Mouse (Mus musculus) cerebellum, adult 11 months (tissue): ENCODE data around the gene Art3.
A peak's percentile ranks its signal among the peaks of the same experiment; 100 is the strongest.

Experiments
- DNase-seq: peaks from one replicate; pipeline ENCODE4 v3.0.0; 2022

Art3 gene

DNA sequence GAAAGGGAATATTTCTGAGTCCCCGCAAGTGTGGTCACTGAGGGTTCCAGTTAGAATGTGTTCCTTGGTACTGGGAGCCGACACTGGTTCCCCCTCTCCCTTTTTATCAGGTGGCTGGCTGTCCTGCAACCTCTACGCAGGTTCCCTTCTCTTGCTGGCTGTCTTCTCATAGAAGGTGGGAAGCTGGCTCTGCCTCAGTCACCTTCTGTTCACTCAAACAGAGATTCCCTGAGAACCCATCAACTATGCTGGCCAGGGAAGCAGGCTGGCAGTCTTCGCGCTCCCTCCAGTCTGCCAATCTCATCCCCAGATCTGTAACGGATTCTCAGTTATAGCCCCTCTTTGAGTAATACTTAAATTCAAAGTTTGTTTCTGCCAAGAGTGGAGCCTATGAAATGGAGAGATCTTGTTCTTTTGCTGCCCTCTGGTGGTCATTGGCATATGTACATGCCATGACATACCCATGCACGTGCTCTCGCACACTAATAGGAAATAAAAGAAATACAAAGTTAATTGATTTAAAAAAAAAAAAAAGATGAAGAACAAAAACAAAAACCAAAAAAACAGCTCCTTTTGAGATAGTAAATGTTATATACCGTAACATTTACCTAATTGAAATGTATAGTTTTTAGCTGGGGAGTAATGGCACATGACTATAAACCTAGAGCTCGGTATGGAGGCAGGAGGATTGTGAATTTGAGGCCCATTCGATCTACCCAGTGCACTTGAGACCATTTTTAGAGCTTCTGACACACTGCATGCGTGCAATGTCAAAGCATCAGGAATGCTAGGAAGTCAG lies 50.1 kb downstream of the Art3 start:
- DNase-seq: peak; percentile 66

DNA sequence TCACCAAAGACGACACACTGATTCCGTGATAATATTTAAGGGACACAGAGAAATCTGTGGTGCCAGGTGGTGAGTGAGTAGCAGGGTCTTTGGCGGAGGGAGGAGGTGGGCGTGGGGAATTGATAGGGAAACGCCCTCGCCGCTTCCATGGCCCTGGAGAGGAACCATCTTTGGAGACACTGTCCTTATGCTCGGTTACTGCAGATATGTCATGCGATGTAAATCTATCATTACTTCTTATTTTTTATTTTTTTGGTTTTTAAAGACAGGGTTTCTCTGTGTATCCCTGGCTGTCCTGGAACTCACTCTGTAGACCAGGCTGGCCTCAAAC lies 50.7 kb downstream of the Art3 start:
- no peak for DNase-seq

DNA sequence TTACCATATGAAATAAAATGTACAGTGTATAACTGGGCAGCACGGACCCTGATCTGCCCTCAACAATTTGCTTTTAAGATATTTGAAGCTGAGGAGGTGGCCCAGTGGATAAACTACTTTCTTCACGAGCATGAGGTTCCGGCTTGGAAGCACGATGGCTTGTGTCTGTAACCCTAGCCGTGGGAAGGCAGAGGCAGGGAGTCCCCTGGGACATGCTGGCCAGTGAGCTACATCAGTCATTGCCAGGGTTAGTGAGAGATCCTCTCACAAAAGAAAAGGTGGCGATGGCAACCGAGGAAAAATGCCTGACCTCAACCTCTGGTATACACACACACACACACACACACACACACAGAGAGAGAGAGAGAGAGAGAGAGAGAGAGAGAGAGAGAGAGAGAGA lies 52.1 kb downstream of the Art3 start:
- no peak for DNase-seq

DNA sequence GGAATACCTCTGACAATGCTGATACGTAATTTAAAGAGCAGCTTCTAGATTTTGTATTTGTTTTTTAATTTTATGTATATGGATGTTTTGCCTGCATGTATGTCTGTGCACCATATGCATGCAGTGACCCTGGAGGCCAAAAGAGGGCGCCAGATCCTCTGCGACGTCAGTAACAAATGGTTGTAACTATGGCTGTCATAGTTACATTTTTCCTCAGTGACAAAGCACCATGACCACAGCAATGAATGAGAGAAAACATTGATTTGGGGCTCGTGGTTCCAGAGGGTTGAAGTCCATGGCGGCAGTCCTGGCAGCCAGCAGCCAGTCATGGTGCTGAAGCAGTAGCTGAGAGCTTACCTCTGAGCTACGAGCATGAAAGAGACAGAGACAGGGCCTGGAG lies 53.2 kb downstream of the Art3 start:
- no peak for DNase-seq

DNA sequence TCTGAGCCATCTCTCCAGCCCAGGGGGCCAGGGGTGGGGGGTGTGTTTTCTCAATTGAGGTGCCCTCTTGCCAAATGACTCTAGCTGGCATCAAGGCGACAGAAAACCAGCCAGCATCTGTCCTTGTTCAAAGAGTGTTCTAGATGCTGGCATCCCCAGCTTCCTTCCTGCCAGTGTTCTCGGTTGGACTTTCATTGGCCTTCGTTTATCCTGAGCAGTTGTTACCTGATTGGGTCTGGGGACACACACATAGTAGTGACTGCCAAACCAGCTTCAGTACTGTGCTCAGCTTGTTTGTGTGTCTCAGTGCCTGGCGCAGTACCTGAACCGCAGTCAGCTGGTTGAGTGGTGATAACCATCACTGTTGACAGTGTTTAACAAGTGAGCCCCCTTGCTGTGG lies 54.5 kb downstream of the Art3 start:
- no peak for DNase-seq

DNA sequence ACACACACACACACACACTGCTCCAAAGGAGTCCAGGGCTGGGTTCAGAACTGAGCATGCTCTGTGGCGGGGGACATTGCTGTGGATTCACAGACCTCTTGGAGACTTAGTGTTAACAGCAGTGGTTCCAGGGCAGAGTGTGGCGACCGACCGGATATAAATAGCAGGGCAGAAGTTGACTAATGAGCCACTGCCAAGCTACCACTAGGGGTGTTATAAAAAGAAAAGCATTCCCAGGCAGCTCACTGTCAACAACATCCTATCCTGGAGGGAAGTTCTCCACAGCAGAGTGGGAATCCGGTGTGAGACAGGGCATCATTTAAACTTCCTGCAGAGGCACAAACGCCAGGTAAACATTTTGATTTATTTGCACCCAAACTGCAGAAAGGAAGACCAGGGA lies 55.0 kb downstream of the Art3 start:
- no peak for DNase-seq

DNA sequence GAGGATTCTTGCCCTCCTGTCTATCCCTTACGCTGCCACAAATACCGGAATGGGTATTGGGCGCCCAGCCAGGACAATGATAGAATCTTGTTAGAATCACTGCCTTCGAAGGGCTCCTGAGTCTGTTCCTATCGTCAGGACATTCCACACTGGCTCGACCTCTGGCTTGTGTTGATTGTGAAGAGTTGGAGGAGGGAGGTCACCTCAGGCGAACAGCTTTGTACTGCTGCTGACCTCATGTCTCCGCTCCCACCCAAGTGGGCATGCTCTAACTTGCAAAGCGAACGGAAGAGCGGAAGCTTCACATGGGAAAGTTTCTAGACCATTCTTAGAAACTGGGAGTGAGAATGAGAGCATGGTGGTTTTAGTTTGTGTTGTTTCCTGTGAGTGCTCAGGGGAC lies 55.8 kb downstream of the Art3 start:
- DNase-seq: no peak

DNA sequence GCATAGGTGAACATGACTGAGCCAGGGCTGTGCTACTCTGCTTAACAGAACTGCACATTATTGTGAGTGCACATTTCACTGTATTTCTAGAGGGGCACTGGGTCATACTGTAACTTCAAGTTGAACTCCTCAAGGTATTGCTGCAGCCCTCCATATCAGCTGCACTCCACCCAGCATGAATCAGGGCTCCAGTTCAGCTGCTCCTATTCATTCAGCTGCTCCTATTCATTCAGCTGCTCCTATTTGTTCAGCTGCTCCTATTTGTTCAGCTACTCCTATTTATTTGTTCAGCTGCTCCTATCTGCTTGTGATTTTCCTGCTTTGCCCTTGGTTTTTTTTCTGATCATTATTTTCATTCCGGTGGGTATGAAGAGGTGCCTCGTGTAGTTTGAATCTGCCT lies 58.4 kb downstream of the Art3 start:
- no peak for DNase-seq

DNA sequence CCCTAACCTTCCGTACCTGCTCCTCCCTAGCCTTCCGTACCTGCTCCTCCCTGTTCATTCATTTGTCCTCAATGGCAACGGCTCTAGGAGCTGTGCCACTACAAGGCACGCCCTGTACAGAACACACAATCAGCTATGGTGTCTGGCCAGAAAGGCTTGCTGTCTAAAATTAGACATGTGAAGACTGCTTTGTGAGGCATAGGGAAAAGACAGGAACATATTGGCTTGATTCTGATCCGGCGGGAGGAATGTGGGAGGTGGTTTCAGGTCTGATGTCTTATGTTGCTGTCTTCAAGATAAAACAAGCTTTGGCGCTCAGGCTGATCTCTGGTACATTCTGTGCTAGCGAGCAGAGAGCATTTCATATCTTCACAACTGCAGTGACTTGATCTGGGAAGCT lies 59.0 kb downstream of the Art3 start:
- no peak for DNase-seq

DNA sequence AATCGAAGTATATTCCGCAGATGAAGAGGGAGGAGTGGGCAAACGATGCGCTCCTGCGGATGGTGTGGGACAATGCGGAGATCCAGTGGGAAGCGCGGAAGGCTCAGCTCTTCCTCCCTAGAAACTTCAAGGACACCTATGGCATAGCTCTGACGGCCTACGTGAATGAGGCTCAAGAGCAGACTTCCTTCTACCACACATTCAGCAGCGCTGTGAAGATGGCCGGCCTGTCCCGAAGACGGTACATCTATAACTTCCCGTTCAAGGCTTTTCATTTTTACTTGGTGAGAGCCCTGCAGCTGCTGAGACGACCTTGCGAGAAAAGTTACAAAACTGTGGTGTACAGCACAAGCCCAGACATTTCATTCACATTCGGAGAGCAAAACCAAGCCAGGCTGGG lies 60.9 kb downstream of the Art3 start:
- DNase-seq: no peak

DNA sequence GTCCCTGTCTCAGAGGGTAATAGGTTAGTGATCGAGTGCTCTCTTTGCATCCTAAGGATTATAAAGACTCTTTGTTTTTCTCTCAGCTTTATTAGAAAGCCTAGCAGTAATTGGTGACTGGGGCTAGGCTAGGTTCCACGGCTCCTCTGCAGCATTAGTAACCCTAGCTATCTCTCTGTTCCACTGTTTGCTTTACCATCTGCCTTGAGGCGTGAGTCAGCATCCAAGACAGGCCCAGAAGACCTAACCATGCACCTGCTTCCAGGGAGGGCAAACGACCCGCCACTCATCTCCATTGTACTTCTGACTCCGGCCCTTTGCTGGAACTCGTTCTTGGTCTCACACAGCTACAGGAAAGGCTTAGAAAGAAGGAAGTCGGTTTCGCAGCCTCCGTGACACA lies 62.2 kb downstream of the Art3 start:
- no peak for DNase-seq

DNA sequence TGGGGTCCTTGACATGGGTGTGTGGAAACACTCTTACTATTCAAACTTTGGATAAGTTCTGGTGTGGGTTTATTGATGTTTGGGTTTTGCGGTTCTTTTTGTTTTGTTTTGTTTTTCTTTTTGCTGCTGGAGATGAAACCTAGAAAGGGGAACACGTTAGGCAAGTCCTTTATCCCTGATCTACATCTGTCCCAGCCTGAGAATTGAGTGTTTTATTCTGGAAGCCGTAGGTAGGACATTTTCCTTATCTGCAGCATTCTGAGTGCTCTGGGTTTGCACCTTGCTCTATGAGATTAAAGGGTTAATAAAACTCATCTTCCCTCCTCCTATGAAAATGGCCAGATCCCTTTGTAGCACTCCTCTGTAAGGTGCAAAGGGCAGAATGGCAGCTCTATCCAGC lies 64.1 kb downstream of the Art3 start:
- DNase-seq: no peak

DNA sequence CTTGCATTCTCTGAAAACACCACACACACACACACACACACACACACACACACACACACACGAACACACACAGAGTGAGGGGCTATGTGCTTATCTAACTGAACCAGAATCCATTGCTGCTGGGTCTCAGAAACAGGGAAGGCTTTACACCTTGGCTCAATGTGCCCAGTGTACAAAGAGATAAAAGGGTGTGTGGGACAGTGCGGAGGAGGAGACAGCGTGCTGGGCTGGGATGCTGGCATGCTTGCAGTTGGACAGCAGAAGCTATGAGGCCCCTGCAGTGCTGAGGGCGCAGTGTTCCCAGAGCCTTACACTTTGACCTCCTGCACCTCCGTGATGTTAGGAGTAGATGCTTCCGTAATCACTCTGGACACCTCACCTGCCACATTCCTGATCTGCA lies 64.8 kb downstream of the Art3 start:
- no peak for DNase-seq

DNA sequence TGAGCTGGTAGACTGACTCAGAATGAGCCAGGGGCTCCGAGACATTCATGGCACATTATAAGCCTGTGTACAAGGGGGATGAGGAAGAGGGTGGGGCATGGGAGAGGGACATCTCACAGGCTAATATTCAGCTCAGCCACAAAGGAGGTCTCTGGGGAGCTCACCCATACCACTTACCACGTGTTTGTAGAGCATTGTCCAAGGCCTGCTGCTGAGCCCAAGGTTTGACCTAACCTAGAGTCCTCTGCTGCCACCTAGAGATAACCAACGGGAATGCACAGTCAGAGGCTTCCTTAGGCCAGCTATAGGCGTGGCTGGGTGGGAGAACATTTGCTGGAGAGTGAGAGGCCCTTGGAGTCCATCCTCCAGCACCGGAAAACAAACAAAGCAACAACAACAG lies 66.5 kb downstream of the Art3 start:
- peak; percentile 44 for DNase-seq

DNA sequence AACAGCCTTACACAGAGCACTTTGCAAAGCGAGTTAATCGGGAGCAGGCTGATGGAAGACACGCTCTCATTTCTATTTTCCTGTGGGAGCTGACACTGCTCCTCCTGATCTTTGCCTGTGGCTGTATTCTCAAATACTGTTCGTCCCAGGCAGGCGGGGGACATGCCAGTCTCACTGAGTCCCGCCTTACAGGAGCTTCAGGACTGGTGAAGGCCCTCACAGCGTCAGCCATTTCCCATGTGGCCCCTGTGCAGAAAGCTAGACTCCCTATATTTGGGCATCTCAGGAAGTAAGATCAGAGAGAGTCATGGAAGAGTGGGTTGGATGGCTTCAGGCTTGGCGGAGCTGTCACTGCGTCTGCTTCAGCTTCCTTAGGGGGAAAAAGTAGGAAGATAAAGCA lies 71.2 kb downstream of the Art3 start:
- no peak for DNase-seq

DNA sequence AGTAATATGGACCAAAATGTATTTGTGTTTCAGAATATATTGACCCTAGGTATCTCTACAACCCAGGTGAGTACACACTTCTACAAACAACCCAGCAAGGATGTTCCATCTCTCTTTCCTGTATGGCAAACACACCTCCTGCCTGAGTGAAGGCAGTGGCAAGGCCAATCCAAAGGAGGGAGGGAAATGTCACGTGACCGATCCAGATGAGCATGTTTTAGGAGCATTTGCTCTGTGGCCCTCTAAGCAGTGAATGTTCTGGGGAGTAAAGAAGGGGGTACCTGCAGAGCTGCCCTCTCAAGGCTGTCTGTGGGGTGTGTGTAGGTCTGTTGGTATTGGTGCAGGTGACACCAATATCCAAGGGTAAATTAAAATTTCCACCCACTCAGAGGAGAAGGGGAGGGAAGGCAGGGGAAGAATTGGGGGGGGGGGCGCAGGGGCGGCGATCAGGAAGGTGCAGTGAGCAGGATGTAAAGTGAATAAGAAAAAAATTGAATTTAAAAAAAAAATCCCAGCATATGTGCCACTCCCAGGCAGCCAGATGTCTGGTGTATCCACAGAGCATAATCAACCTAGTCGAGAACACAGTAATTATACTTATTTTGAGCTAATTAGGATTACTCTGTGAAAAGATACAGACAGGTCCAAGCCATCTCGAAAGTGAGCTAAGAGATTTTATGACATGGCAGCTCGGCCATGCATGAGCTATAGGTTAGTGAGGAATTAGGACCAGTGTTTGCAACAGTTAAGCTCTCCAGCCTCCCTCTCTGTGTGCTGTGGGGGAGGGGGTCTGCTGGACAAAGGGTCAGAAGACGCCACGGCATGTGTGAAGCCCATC lies 72.2 kb downstream of the Art3 start:
- no peak for DNase-seq

DNA sequence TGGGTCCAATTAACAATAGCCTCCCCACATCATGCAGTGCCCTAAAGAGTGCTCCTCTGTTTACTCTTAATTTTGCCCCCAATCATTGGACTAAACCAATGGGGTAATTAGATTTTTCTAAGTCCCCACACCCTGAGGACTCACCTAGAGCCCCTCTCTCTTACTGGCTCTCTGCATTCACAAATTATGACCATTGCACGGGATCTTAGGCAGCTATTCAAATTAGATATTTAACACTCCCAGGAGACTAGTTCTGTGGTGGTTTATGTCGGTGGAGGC lies 72.7 kb downstream of the Art3 start:
- DNase-seq: no peak

DNA sequence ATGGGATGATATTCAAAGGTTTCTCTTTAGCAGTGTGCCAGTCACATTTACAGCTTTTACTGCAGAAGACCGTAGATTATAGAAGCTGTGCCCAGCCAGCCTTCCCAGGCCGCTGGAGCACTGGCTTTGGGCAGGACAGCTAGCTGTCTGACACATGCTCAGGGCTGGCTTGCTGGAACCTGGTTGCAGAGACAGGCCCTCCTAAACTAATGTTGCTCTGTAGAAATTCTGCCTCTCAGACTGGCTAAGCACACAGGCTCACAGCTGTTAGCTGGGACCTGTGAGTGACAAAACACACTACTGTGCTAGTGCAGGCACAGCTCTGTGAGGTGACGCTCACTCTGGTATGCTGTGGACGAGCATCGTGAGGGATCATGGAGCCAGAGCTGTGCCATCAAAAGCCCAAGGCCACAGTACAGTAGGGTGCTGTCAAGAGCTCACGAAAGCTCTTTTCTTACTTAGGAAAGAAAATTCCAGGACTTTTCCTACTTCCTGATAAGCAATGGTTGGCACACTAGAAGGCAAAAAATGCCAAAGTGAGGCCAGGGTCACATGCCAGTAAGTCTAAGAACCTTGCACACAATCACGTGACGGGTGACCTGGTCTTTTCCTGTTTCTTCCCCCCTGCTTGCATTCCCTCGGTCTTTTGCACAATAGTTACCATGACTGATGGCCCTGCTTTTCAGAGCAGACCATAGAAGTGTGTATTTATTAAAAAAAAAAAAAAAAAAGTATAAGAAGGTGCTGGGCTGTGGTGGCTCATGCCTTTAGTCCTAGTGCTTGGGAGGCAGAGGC lies 77.9 kb downstream of the Art3 start:
- DNase-seq: no peak

DNA sequence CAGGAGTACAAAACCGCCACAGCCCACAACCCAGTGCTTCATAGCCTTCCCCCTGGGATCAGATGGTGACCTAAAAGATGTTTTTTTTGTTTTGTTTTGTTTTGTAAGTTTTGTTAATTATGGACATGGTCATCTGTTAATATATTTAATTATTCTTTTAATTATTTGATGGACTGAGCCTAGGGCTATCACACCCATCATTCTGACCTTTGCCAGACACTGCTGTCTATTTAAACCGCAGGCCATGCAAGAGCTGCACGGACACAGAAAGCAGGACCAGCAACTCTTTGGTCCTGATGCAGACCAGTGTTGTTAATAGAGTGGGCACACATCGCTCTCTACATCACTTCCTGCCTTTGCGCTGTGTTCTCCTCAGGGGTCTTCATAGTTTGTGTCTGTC lies 78.9 kb downstream of the Art3 start:
- DNase-seq: no peak

DNA sequence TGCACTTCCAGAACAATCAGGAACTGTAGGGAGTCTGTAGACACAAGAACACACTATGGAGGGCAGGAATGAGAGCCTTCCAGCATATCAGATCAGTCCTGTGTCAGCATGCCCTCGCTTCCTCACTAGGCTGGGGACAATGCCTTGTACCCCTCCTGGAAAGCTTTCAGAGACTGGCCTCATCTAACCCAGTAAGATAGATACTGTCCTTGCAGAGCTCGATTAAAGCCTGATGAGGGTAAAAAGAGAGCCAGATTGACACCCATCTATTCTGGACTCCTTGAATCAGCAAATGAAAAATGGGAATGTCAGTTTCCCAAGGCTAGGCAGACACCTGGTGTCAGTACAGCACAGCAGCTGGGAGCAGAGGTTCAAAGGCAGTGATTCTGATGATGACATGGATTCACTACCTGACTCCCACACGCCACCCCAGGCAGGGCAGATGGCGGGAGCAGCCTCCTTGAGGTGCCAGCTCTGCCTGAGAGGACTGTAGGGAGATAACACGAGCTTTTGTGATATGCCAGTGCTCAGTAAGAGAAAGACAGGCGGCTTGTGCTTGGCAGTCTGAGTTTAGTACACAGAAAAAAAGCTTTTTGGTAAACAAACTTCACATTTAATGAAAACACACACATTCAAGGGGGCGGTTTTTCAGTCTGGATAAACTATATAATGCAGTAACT lies 80.0 kb downstream of the Art3 start:
- no peak for DNase-seq

DNA sequence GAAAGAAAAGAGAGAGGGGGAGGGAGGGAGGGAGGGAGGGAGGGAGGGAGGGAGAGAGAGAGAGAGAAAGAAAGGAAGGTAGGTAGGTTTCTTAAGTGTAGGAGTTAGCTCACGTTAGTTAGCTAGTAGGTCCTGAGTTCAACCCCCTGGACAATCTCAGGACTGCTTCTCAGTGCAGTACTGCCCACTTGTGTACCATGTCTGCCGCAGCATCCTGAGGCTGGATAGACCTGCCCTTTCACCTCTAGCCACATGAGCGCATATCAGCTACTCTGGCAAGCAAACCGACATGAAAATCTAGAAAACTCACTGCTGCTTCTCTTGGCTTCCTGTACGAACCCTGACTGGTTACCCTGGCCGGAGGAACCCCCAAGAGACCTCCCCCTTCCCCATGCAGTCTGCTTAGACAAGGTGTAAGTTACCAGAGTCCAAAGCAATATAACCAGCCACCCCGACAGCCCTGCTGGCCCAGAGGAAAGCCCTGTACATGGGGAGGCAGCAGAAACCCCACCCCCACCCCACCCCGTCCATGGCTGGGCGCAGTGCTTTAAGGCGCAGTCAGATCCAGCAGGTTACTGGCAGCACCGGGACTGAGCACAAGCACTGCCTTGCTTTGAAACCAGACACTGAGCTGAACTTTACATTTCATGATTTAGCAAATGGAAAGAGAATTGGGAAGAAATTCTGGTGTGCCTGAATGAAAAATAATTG lies 81.8 kb downstream of the Art3 start:
- DNase-seq: no peak

DNA sequence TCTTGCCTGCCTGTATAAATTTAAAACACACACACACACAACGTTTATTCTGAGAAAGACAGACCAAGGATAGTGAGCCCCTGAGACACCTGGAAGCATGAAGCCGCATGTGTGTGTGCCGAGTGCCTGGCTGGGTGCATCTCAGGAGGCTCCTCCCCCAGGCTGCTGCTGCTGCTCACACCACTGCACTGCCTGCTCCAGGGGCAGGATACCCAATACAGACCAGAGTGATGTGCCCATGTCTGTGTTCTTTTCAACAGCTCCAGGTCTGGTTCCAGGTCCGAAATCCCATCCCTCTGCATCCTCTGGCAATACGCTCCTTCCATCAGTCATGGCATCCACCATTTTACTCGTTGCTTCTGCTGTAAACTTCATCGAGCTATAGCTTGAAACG lies 82.4 kb downstream of the Art3 start:
- no peak for DNase-seq

DNA sequence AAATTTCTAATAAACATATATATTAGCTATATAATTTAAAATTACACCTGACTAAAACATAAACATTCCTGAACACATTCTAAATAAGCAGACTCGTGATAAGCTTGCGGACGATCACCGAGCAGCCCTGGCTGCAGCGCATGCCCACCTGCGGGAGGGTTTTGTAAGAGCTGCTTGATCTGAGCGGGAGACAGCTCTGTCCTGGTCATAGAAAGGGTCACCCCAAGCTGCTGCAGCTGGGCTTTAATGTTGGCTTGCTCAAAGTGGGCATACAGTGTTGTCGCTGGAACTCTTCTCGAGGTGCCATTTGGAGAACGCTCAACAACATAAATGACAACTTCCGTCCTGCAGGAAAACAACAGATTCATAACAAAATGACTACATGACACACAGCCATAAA lies 92.5 kb downstream of the Art3 start:
- DNase-seq: no peak
